Mouse (Mus musculus): Measurements from ENCODE around the gene Gba2. TPM values are rescaled to one million over a fixed set of nuclear protein-coding genes. Genes with fewer than 3 reads are reported as not detected.

Gene Gba2
- polyA plus RNA-seq, 1 experiment from 2014 or later, result 14.4 TPM

DNA sequence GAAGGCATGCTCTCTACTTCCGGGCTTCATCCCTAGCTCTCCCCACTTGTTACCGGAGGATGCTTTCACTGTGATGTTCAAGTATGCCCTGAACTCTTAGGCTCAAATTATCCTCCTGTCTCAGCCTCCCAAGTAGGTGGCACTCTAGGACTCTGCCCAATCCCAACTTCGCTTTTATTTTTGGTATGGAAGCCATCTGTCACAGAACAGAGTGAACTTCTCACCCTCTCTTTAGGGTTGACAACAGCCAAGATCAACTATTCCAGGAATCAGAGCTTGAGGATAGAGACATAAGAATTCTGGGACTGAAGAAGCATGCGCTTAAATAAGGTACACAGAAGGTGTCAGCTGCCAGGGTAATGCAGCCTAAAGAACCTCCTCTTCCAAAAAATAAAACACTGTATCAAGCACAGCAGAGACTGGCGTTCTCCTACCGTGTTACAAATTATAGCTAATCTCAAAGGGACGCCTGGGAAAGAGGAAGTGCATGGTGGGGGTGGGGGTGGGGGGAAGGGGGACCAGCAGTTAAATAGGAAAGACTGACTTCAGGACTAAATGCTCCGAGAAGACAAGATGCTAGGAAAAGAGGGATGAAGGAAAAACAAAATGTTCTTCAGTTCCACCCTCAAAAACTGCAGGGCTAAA, 1.3 kb downstream of the Gba2 start:
- ATAC-seq, result no peak
- 34% methylated on average over 8 of the region's 8 CpGs for WGBS
- Histone ChIP-seq H3K4me2 (replicated peaks; ENCODE audit: low read depth, low read length) (peak overlapping the region; percentile 88), H3K4me1 (ENCODE audit: insufficient read depth, low read depth, low read length) (peaks cover 23% of the 10 kb centered on the region; the same call in 1 of the 2 replicates), H3K27ac (ENCODE audit: low read length) (no peak overlapping the region), H3K9me3 (ENCODE audit: low read length) (no peaks in the 10 kb centered on the region), H3K27me3 (replicated peaks; ENCODE audit: insufficient read depth, low read length) (no peaks in the 10 kb centered on the region), H3K9ac (replicated peaks; ENCODE audit: low read depth) (peak overlapping the region; percentile 75), H3K4me3 (ENCODE audit: low read depth, low read length) (peak overlapping the region; percentile 83), H3K36me3 (ENCODE audit: insufficient read depth, low read length) (peaks cover 18% of the 10 kb centered on the region)
- TF ChIP-seq EP300 (IDR thresholded peaks at IDR 0.05) (no peak), CTCF (IDR thresholded peaks at IDR 0.05) (no peak)
- no peak for DNase-seq (ENCODE audit: low spot score)

GRCm38 (mm10) chr4:43575356-43575755, 3.3 kb downstream of the Gba2 start:
- WGBS, result 65% methylated on average over 2 of the region's 2 CpGs
- H3K27ac ChIP-seq (ENCODE audit: low read length), result no peak overlapping the region
- H3K9ac ChIP-seq (replicated peaks; ENCODE audit: low read depth), result no peak overlapping the region
- peaks cover 22% of the 10 kb centered on the region for H3K36me3 ChIP-seq (ENCODE audit: insufficient read depth, low read length)
- H3K4me1 ChIP-seq (ENCODE audit: insufficient read depth, low read depth, low read length), result peaks cover 23% of the 10 kb centered on the region; the same call in 1 of the 2 replicates
- H3K27me3 ChIP-seq (replicated peaks; ENCODE audit: insufficient read depth, low read length), result no peaks in the 10 kb centered on the region
- DNase-seq (ENCODE audit: low spot score), result no peak
- no peak for ATAC-seq
- no peak overlapping the region for H3K4me3 ChIP-seq (ENCODE audit: low read depth, low read length)
- H3K9me3 ChIP-seq (ENCODE audit: low read length), result no peaks in the 10 kb centered on the region
- no peak overlapping the region for H3K4me2 ChIP-seq (replicated peaks; ENCODE audit: low read depth, low read length)
- no peak for TF ChIP-seq CTCF (IDR thresholded peaks at IDR 0.05)
- no peak for TF ChIP-seq EP300 (IDR thresholded peaks at IDR 0.05)

DNA sequence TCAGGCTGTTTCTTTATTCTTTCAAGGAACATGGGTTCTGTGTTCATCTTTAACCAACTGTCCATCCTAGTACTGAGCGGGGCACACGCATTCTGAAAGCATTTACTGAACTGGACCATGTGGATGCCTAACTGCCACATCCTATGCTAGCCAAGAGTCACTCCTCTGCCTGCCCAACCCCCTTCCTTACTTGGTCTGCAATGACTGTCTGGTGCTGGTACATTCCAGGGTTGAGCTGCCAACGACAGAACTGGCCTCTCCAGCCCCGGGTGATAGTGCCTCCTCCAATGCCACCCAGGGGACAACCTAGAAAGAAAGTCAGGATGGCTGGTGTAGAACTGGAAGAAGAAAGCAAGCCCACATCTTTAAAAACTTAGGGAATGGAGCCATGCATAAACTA, 5.1 kb downstream of the Gba2 start:
- Histone ChIP-seq H3K4me3 (ENCODE audit: low read depth, low read length) (no peak overlapping the region), H3K4me2 (replicated peaks; ENCODE audit: low read depth, low read length) (no peak overlapping the region), H3K27me3 (replicated peaks; ENCODE audit: insufficient read depth, low read length) (no peaks in the 10 kb centered on the region), H3K36me3 (ENCODE audit: insufficient read depth, low read length) (peaks cover 22% of the 10 kb centered on the region), H3K9ac (replicated peaks; ENCODE audit: low read depth) (no peak overlapping the region), H3K4me1 (ENCODE audit: insufficient read depth, low read depth, low read length) (peaks cover 17% of the 10 kb centered on the region; the same call in 1 of the 2 replicates), H3K27ac (ENCODE audit: low read length) (no peak overlapping the region), H3K9me3 (ENCODE audit: low read length) (no peaks in the 10 kb centered on the region)
- ATAC-seq (no peak), DNase-seq (ENCODE audit: low spot score) (no peak)
- WGBS, result 90% methylated on average over 4 of the region's 4 CpGs
- TF ChIP-seq EP300 (IDR thresholded peaks at IDR 0.05), result no peak
- no peak for TF ChIP-seq CTCF (IDR thresholded peaks at IDR 0.05)

GRCm38 (mm10) chr4:43571395-43572045, 7.2 kb downstream of the Gba2 start:
- Histone ChIP-seq H3K4me2 (replicated peaks; ENCODE audit: low read depth, low read length) (no peak overlapping the region), H3K4me1 (ENCODE audit: insufficient read depth, low read depth, low read length) (peaks cover 4% of the 10 kb centered on the region; the same call in 1 of the 2 replicates), H3K4me3 (ENCODE audit: low read depth, low read length) (no peak overlapping the region), H3K27me3 (replicated peaks; ENCODE audit: insufficient read depth, low read length) (no peaks in the 10 kb centered on the region), H3K36me3 (ENCODE audit: insufficient read depth, low read length) (peaks cover 41% of the 10 kb centered on the region), H3K27ac (ENCODE audit: low read length) (no peak overlapping the region), H3K9me3 (ENCODE audit: low read length) (no peaks in the 10 kb centered on the region), H3K9ac (replicated peaks; ENCODE audit: low read depth) (no peak overlapping the region)
- no peak for DNase-seq (ENCODE audit: low spot score)
- WGBS, result 65% methylated on average over 6 of the region's 6 CpGs
- no peak for TF ChIP-seq EP300 (IDR thresholded peaks at IDR 0.05)
- no peak for TF ChIP-seq CTCF (IDR thresholded peaks at IDR 0.05)
- no peak for ATAC-seq

GRCm38 (mm10) chr4:43567140-43567539, 11.5 kb downstream of the Gba2 start:
- Histone ChIP-seq H3K9ac (replicated peaks; ENCODE audit: low read depth) (no peak overlapping the region), H3K4me3 (ENCODE audit: low read depth, low read length) (no peak overlapping the region), H3K4me2 (replicated peaks; ENCODE audit: low read depth, low read length) (no peak overlapping the region), H3K27ac (ENCODE audit: low read length) (no peak overlapping the region), H3K27me3 (replicated peaks; ENCODE audit: insufficient read depth, low read length) (no peaks in the 10 kb centered on the region), H3K4me1 (ENCODE audit: insufficient read depth, low read depth, low read length) (peaks cover 9% of the 10 kb centered on the region), H3K36me3 (ENCODE audit: insufficient read depth, low read length) (peaks cover 53% of the 10 kb centered on the region), H3K9me3 (ENCODE audit: low read length) (no peaks in the 10 kb centered on the region)
- 90% methylated on average over 9 of the region's 9 CpGs for WGBS
- DNase-seq (ENCODE audit: low spot score) (no peak), ATAC-seq (no peak)
- no peak for TF ChIP-seq EP300 (IDR thresholded peaks at IDR 0.05)
- no peak for TF ChIP-seq CTCF (IDR thresholded peaks at IDR 0.05)

DNA sequence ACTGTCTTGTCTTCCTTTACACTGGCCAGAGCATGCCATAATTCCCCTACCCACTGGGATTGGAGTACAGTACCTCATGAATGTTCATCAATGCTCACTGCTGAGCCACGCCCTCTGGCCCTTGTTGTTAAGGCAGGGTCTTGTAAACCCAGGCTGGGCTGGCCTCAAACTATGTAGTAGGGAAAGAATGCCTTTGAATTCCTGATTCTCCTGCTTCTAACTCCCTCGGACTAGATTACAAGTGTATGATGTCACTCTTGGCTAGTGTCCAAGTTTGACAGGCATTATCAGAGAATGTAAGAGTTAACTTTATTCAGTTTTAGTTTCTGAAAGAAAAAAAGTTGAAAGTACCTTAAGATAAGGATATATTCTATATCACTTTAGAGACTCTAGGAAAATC, 14.4 kb downstream of the Gba2 start:
- 35% methylated on average over 2 of the region's 2 CpGs for WGBS
- TF ChIP-seq EP300 (IDR thresholded peaks at IDR 0.05) (0 out of 2 replicates have a peak, but pooled peaks have one; percentile 25), CTCF (IDR thresholded peaks at IDR 0.05) (no peak)
- Histone ChIP-seq H3K4me1 (ENCODE audit: insufficient read depth, low read depth, low read length) (peaks cover 20% of the 10 kb centered on the region), H3K27me3 (replicated peaks; ENCODE audit: insufficient read depth, low read length) (no peaks in the 10 kb centered on the region), H3K9me3 (ENCODE audit: low read length) (no peaks in the 10 kb centered on the region), H3K36me3 (ENCODE audit: insufficient read depth, low read length) (peaks cover 40% of the 10 kb centered on the region), H3K4me2 (replicated peaks; ENCODE audit: low read depth, low read length) (no peak overlapping the region), H3K4me3 (ENCODE audit: low read depth, low read length) (no peak overlapping the region), H3K27ac (ENCODE audit: low read length) (no peak overlapping the region), H3K9ac (replicated peaks; ENCODE audit: low read depth) (no peak overlapping the region)
- ATAC-seq (no peak), DNase-seq (ENCODE audit: low spot score) (peak; percentile 61)

Data from lung, postnatal 0 days (tissue).